Mouse (Mus musculus): ENCODE results near the gene Tlr12. TPM values are rescaled to one million over a fixed set of nuclear protein-coding genes. Genes with fewer than 3 reads are reported as not detected.
"Not testable (repeated sequence)": the region's sequence is repeated elsewhere in the genome, so short reads cannot be mapped to it uniquely, and the experiment has no call there.

Tlr12 gene
- 0.78 and 0.90 TPM in 2 replicates for polyA plus RNA-seq (2014; fragmentation: Nextera tagmentation; extraction: Ambion mirVana)

GRCm38 (mm10) chr4:128618246-128618911, at the start of gene Tlr12:
Gene Tlr12 (minus strand): TSS chr4:128618619.
- no peak within 1 kb of the TSS for H3K27ac ChIP-seq
- 83% methylated on average over 15 of the region's 15 CpGs for WGBS
- H3K4me3 ChIP-seq (replicated peaks; ENCODE audit: low read length), result no peak within 1 kb of the TSS
- no peaks in the 10 kb centered on the region for H3K27me3 ChIP-seq (ENCODE audit: control insufficient read depth, insufficient read depth, low read length)
- ATAC-seq (ENCODE audit: low FRiP score), result no peak
- H3K4me2 ChIP-seq (replicated peaks), result no peak within 1 kb of the TSS
- no peaks in the 10 kb centered on the region for H3K4me1 ChIP-seq (replicated peaks; ENCODE audit: control insufficient read depth, insufficient read depth, low read length)
- no peaks in the 10 kb centered on the region for H3K9me3 ChIP-seq (ENCODE audit: control insufficient read depth, low read length)
- no peak within 1 kb of the TSS for H3K9ac ChIP-seq
- DNase-seq (ENCODE audit: low spot score), result no peak
- H3K36me3 ChIP-seq (replicated peaks; ENCODE audit: control insufficient read depth, insufficient read depth), result no peaks in the 10 kb centered on the region

- not testable (repeated sequence) for H3K27me3 ChIP-seq (ENCODE audit: control insufficient read depth, insufficient read depth, low read length); H3K9me3 ChIP-seq (ENCODE audit: control insufficient read depth, low read length); DNase-seq (ENCODE audit: low spot score); H3K4me2 ChIP-seq (replicated peaks); ATAC-seq (ENCODE audit: low FRiP score); H3K4me3 ChIP-seq (replicated peaks; ENCODE audit: low read length); H3K36me3 ChIP-seq (replicated peaks; ENCODE audit: control insufficient read depth, insufficient read depth); H3K9ac ChIP-seq
- 82% methylated on average over 4 of the region's 4 CpGs for WGBS
- Histone ChIP-seq H3K27ac (0 out of 2 replicates have a peak overlapping the region, but pooled peaks have one; percentile 20), H3K4me1 (replicated peaks; ENCODE audit: control insufficient read depth, insufficient read depth, low read length) (peaks cover 22% of the 10 kb centered on the region)
These were observed 48.8 kb upstream of the Tlr12 start for GRCm38 (mm10) chr4:128667195-128667594.

GRCm38 (mm10) chr4:128666362-128666761, 47.9 kb upstream of the Tlr12 start:
- not testable (repeated sequence) for ATAC-seq (ENCODE audit: low FRiP score); DNase-seq (ENCODE audit: low spot score)
- 80% methylated on average over 7 of the region's 7 CpGs for WGBS

GRCm38 (mm10) chr4:128664002-128664401, 45.6 kb upstream of the Tlr12 start:
- no peaks in the 10 kb centered on the region for H3K36me3 ChIP-seq (replicated peaks; ENCODE audit: control insufficient read depth, insufficient read depth)
- no peak overlapping the region for H3K27ac ChIP-seq
- 0 out of 2 replicates have a peak, but pooled peaks cover 8% of the 10 kb centered on the region for H3K4me1 ChIP-seq (replicated peaks; ENCODE audit: control insufficient read depth, insufficient read depth, low read length)
- 70% methylated on average over 3 of the region's 3 CpGs for WGBS
- no peak overlapping the region for H3K9ac ChIP-seq
- ATAC-seq (ENCODE audit: low FRiP score), result no peak
- H3K4me2 ChIP-seq (replicated peaks), result no peak overlapping the region
- H3K4me3 ChIP-seq (replicated peaks; ENCODE audit: low read length), result no peak overlapping the region
- H3K27me3 ChIP-seq (ENCODE audit: control insufficient read depth, insufficient read depth, low read length), result no peaks in the 10 kb centered on the region
- no peaks in the 10 kb centered on the region for H3K9me3 ChIP-seq (ENCODE audit: control insufficient read depth, low read length)
- DNase-seq (ENCODE audit: low spot score), result no peak

More at GRCm38 (mm10) chr4:128666362-128666761, 47.9 kb upstream of the Tlr12 start:
- peaks cover 14% of the 10 kb centered on the region; the same call in 1 of the 2 replicates for H3K4me1 ChIP-seq (replicated peaks; ENCODE audit: control insufficient read depth, insufficient read depth, low read length)
- not testable (repeated sequence) for H3K27me3 ChIP-seq (ENCODE audit: control insufficient read depth, insufficient read depth, low read length); H3K4me2 ChIP-seq (replicated peaks); H3K9ac ChIP-seq; H3K27ac ChIP-seq; H3K9me3 ChIP-seq (ENCODE audit: control insufficient read depth, low read length); H3K4me3 ChIP-seq (replicated peaks; ENCODE audit: low read length); H3K36me3 ChIP-seq (replicated peaks; ENCODE audit: control insufficient read depth, insufficient read depth)

GRCm38 (mm10) chr4:128661063-128661462, 42.6 kb upstream of the Tlr12 start:
- Histone ChIP-seq H3K4me1 (replicated peaks; ENCODE audit: control insufficient read depth, insufficient read depth, low read length) (peaks cover 13% of the 10 kb centered on the region; the same call in 1 of the 2 replicates), H3K4me2 (replicated peaks) (no peak overlapping the region), H3K9me3 (ENCODE audit: control insufficient read depth, low read length) (no peaks in the 10 kb centered on the region), H3K4me3 (replicated peaks; ENCODE audit: low read length) (no peak overlapping the region), H3K9ac (no peak overlapping the region), H3K27me3 (ENCODE audit: control insufficient read depth, insufficient read depth, low read length) (no peaks in the 10 kb centered on the region), H3K36me3 (replicated peaks; ENCODE audit: control insufficient read depth, insufficient read depth) (no peaks in the 10 kb centered on the region), H3K27ac (no peak overlapping the region)
- 81% methylated on average over 8 of the region's 8 CpGs for WGBS
- no peak for DNase-seq (ENCODE audit: low spot score)
- ATAC-seq (ENCODE audit: low FRiP score), result no peak

GRCm38 (mm10) chr4:128660196-128660595, 41.8 kb upstream of the Tlr12 start:
- WGBS, result 85% methylated on average over 8 of the region's 8 CpGs
- no peak for DNase-seq (ENCODE audit: low spot score)
- no peaks in the 10 kb centered on the region for H3K36me3 ChIP-seq (replicated peaks; ENCODE audit: control insufficient read depth, insufficient read depth)
- H3K4me2 ChIP-seq (replicated peaks), result no peak overlapping the region
- no peak overlapping the region for H3K4me3 ChIP-seq (replicated peaks; ENCODE audit: low read length)
- no peak overlapping the region for H3K9ac ChIP-seq
- no peaks in the 10 kb centered on the region for H3K27me3 ChIP-seq (ENCODE audit: control insufficient read depth, insufficient read depth, low read length)
- H3K9me3 ChIP-seq (ENCODE audit: control insufficient read depth, low read length), result no peaks in the 10 kb centered on the region
- no peak overlapping the region for H3K27ac ChIP-seq
- no peak for ATAC-seq (ENCODE audit: low FRiP score)
- H3K4me1 ChIP-seq (replicated peaks; ENCODE audit: control insufficient read depth, insufficient read depth, low read length), result peaks cover 19% of the 10 kb centered on the region; the same call in 1 of the 2 replicates

- Histone ChIP-seq H3K27me3 (ENCODE audit: control insufficient read depth, insufficient read depth, low read length) (no peaks in the 10 kb centered on the region), H3K27ac (peak overlapping the region; percentile 94), H3K4me1 (replicated peaks; ENCODE audit: control insufficient read depth, insufficient read depth, low read length) (peaks cover 31% of the 10 kb centered on the region), H3K4me3 (replicated peaks; ENCODE audit: low read length) (peak overlapping the region; percentile 77), H3K9ac (peak overlapping the region; percentile 79), H3K36me3 (replicated peaks; ENCODE audit: control insufficient read depth, insufficient read depth) (no peaks in the 10 kb centered on the region), H3K9me3 (ENCODE audit: control insufficient read depth, low read length) (no peaks in the 10 kb centered on the region), H3K4me2 (replicated peaks) (peak overlapping the region; percentile 80)
- ATAC-seq (ENCODE audit: low FRiP score), result no peak
- DNase-seq (ENCODE audit: low spot score), result no peak
- WGBS, result 4% methylated on average over 12 of the region's 12 CpGs
These were observed 37.0 kb upstream of the Tlr12 start for GRCm38 (mm10) chr4:128655446-128655845.

GRCm38 (mm10) chr4:128654505-128655381, 36.3 kb upstream of the Tlr12 start, which contains the start of gene Phc2:
Gene Phc2 (plus strand): TSS chr4:128654702.
- WGBS, result under 1% methylated on average over 67 of the region's 85 CpGs
- H3K4me2 ChIP-seq (replicated peaks), result peak within 1 kb of the TSS; percentile 80
- no peaks in the 10 kb centered on the region for H3K36me3 ChIP-seq (replicated peaks; ENCODE audit: control insufficient read depth, insufficient read depth)
- peak within 1 kb of the TSS; percentile 94 for H3K27ac ChIP-seq
- H3K9ac ChIP-seq, result peak within 1 kb of the TSS; percentile 79
- H3K27me3 ChIP-seq (ENCODE audit: control insufficient read depth, insufficient read depth, low read length), result no peaks in the 10 kb centered on the region
- ATAC-seq (ENCODE audit: low FRiP score) (peak; percentile 97), DNase-seq (ENCODE audit: low spot score) (peak; percentile 93)
- peaks cover 31% of the 10 kb centered on the region for H3K4me1 ChIP-seq (replicated peaks; ENCODE audit: control insufficient read depth, insufficient read depth, low read length)
- H3K9me3 ChIP-seq (ENCODE audit: control insufficient read depth, low read length), result no peaks in the 10 kb centered on the region
- peak within 1 kb of the TSS; percentile 77 for H3K4me3 ChIP-seq (replicated peaks; ENCODE audit: low read length)
